Mouse (Mus musculus): Measurements from ENCODE around the gene Zfp3. TPM values are rescaled to one million over a fixed set of nuclear protein-coding genes. Genes with fewer than 3 reads are reported as not detected.
A peak's percentile ranks its signal among the peaks of the same experiment; 100 is the strongest.
"Not testable (repeated sequence)": the region's sequence is repeated elsewhere in the genome, so short reads cannot be mapped to it uniquely, and the experiment has no call there.

Zfp3 gene
- total RNA-seq, 1 experiment, result 2.1 TPM

DNA sequence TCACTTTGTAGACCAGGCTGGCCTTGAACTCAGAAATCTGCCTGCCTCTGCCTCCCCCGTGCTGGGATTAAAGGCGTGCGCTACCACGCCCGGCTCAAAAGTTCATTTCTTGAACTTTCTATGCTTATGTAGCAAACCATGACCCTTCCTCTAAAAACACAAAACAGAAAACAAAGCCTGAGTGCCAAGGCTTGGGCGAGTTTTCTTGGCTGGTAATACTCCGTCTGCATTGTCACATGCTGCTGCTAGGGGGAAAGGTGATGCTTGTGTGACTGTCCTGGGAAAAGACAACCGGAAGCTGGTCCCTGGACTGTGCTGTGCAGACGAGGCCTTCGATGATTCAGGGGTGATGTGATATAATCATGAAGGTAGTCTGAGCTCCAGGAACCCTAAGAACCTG lies 10.9 kb upstream of the Zfp3 start:
- no peak for TF ChIP-seq ZNF384 (IDR thresholded peaks at IDR 0.05; ENCODE audit: low read depth, low read length)
- in situ Hi-C loops (cut with MboI; ENCODE audit: low sequenced_read_pairs in 2 of 2, unreplicated experiment in 2 of 2), result loop anchor here in 1 of 2 experiments (10.0 kb wide), 1 partner anchor 128 kb away; no protein-coding TSS in a partner anchor
- no peaks in the 10 kb centered on the region for H3K36me3 ChIP-seq (ENCODE audit: control insufficient read depth, insufficient read depth, low read length, poor library complexity, severe bottlenecking)

DNA sequence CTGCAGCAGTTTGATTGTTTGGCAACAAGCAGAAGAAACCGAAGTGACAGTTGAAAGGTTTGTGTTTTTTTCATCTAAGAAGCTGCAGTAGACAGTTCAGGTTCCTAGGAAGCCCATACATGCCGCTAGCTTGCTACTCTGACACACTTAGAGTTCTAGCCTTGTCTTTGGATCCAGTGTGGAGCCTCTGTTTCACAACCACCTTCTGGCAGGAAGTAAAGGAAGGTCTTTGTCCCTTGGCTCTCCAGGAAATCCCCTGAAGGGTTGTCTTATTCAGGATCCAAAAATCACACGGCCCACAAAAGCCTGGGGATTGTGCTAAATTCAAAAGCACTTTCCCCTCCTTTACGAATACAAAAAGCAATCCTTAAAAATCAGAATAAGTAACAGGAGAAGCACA lies 9.5 kb upstream of the Zfp3 start:
- no peak overlapping the region for H3K27ac ChIP-seq (ENCODE audit: insufficient read depth, low read depth, low read length, poor library complexity, severe bottlenecking)
- no peak for DNase-seq (ENCODE audit: low read depth, low spot score)
- in situ Hi-C loops (cut with MboI; ENCODE audit: low sequenced_read_pairs in 2 of 2, unreplicated experiment in 2 of 2), result loop anchor here in 1 of 2 experiments (10.0 kb wide), 1 partner anchor 130 kb away; no protein-coding TSS in a partner anchor
- no peaks in the 10 kb centered on the region for H3K9me3 ChIP-seq (ENCODE audit: control insufficient read depth, insufficient read depth, low read depth, low read length)
- TF ChIP-seq HCFC1 (IDR thresholded peaks at IDR 0.05; ENCODE audit: borderline replicate concordance, insufficient read depth, low read length), result no peak
- TF ChIP-seq ZC3H11A (IDR thresholded peaks at IDR 0.05; ENCODE audit: borderline replicate concordance, low read depth, low read length), result no peak
- TF ChIP-seq MAFK (IDR thresholded peaks at IDR 0.05; ENCODE audit: insufficient read depth, low read depth, low read length), result no peak
- TF ChIP-seq ZNF384 (IDR thresholded peaks at IDR 0.05; ENCODE audit: low read depth, low read length), result no peak
- H3K9ac ChIP-seq (ENCODE audit: insufficient read depth, low read depth, low read length, poor library complexity, severe bottlenecking), result no peak overlapping the region
- H3K4me1 ChIP-seq (ENCODE audit: control insufficient read depth in 2 of 2, insufficient read depth in 2 of 2, low read length in 2 of 2, poor library complexity in 1 of 2), result peaks cover 0 to 6% of the 10 kb centered on the region in 2 experiments; a peak in 2 of 4 replicates
- H3K4me3 ChIP-seq (ENCODE audit: insufficient read depth in 1 of 2, low read depth in 1 of 2, low read length in 2 of 2, poor library complexity in 1 of 2, severe bottlenecking in 1 of 2), result no peak overlapping the region
- H3K36me3 ChIP-seq (ENCODE audit: control insufficient read depth, insufficient read depth, low read length, poor library complexity, severe bottlenecking), result no peaks in the 10 kb centered on the region

More for the DNA sequence above, 10.9 kb upstream of the Zfp3 start:
- no peaks in the 10 kb centered on the region for H3K9me3 ChIP-seq (ENCODE audit: control insufficient read depth, insufficient read depth, low read depth, low read length)
- H3K27ac ChIP-seq (ENCODE audit: insufficient read depth, low read depth, low read length, poor library complexity, severe bottlenecking), result no peak overlapping the region
- H3K4me1 ChIP-seq (ENCODE audit: control insufficient read depth in 2 of 2, insufficient read depth in 2 of 2, low read length in 2 of 2, poor library complexity in 1 of 2), result peaks cover 0 to 6% of the 10 kb centered on the region in 2 experiments; a peak in 2 of 4 replicates
- H3K4me3 ChIP-seq (ENCODE audit: insufficient read depth in 1 of 2, low read depth in 1 of 2, low read length in 2 of 2, poor library complexity in 1 of 2, severe bottlenecking in 1 of 2), result no peak overlapping the region
- H3K9ac ChIP-seq (ENCODE audit: insufficient read depth, low read depth, low read length, poor library complexity, severe bottlenecking), result no peak overlapping the region
- no peak for DNase-seq (ENCODE audit: low read depth, low spot score)

DNA sequence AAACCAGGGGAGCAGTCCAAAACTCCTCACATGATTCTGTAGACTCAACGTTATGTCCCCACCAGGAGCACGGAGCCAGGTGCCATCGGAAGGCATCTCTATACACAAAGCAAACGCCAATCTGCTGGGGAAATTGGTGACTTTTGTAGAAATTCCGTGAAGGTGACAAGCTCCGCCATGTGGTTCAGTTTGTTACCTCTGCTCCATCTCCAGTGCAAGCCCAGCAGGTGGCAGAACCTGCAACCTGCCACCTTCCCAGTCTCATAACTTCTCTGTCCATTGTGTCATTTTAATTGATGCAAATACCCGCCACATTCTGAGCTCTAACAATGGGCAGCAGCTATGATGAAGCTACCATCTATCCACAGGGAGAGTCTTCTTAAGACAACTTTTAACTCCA lies 9.1 kb upstream of the Zfp3 start:
- Histone ChIP-seq H3K27ac (ENCODE audit: insufficient read depth, low read depth, low read length, poor library complexity, severe bottlenecking) (no peak overlapping the region), H3K9me3 (ENCODE audit: control insufficient read depth, insufficient read depth, low read depth, low read length) (no peaks in the 10 kb centered on the region), H3K9ac (ENCODE audit: insufficient read depth, low read depth, low read length, poor library complexity, severe bottlenecking) (no peak overlapping the region), H3K36me3 (ENCODE audit: control insufficient read depth, insufficient read depth, low read length, poor library complexity, severe bottlenecking) (no peaks in the 10 kb centered on the region), H3K4me3 (ENCODE audit: insufficient read depth in 1 of 2, low read depth in 1 of 2, low read length in 2 of 2, poor library complexity in 1 of 2, severe bottlenecking in 1 of 2) (no peak overlapping the region), H3K4me1 (ENCODE audit: control insufficient read depth in 2 of 2, insufficient read depth in 2 of 2, low read length in 2 of 2, poor library complexity in 1 of 2) (peaks cover 0 to 6% of the 10 kb centered on the region in 2 experiments; a peak in 2 of 4 replicates)
- TF ChIP-seq CHD2 (IDR thresholded peaks at IDR 0.05; ENCODE audit: low read depth, low read length) (no peak), MAFK (IDR thresholded peaks at IDR 0.05; ENCODE audit: insufficient read depth, low read depth, low read length) (0 out of 2 replicates have a peak, but pooled peaks have one; percentile 9), ZNF384 (IDR thresholded peaks at IDR 0.05; ENCODE audit: low read depth, low read length) (no peak), HCFC1 (IDR thresholded peaks at IDR 0.05; ENCODE audit: borderline replicate concordance, insufficient read depth, low read length) (no peak), ZC3H11A (IDR thresholded peaks at IDR 0.05; ENCODE audit: borderline replicate concordance, low read depth, low read length) (no peak)
- DNase-seq (ENCODE audit: low read depth, low spot score), result no peak
- in situ Hi-C loops (cut with MboI; ENCODE audit: low sequenced_read_pairs in 2 of 2, unreplicated experiment in 2 of 2), result loop anchor here in 1 of 2 experiments (10.0 kb wide), 1 partner anchor 130 kb away; no protein-coding TSS in a partner anchor

- peak; percentile 70 for DNase-seq (ENCODE audit: low read depth, low spot score)
- no peak overlapping the region for H3K27ac ChIP-seq (ENCODE audit: insufficient read depth, low read depth, low read length, poor library complexity, severe bottlenecking)
- in situ Hi-C loops (cut with MboI; ENCODE audit: low sequenced_read_pairs in 2 of 2, unreplicated experiment in 2 of 2), result loop anchor here in 1 of 2 experiments (10.0 kb wide), 1 partner anchor 131 kb away; no protein-coding TSS in a partner anchor
- peaks cover 0 to 6% of the 10 kb centered on the region in 2 experiments; a peak in 2 of 4 replicates for H3K4me1 ChIP-seq (ENCODE audit: control insufficient read depth in 2 of 2, insufficient read depth in 2 of 2, low read length in 2 of 2, poor library complexity in 1 of 2)
- no peak overlapping the region for H3K9ac ChIP-seq (ENCODE audit: insufficient read depth, low read depth, low read length, poor library complexity, severe bottlenecking)
- TF ChIP-seq HCFC1 (IDR thresholded peaks at IDR 0.05; ENCODE audit: borderline replicate concordance, insufficient read depth, low read length), result no peak
- peak; percentile 70; the same call in 1 of the 2 replicates for TF ChIP-seq ZC3H11A (IDR thresholded peaks at IDR 0.05; ENCODE audit: borderline replicate concordance, low read depth, low read length)
- TF ChIP-seq ZNF384 (IDR thresholded peaks at IDR 0.05; ENCODE audit: low read depth, low read length), result no peak
- H3K9me3 ChIP-seq (ENCODE audit: control insufficient read depth, insufficient read depth, low read depth, low read length), result no peaks in the 10 kb centered on the region
- no peak overlapping the region for H3K4me3 ChIP-seq (ENCODE audit: insufficient read depth in 1 of 2, low read depth in 1 of 2, low read length in 2 of 2, poor library complexity in 1 of 2, severe bottlenecking in 1 of 2)
- no peaks in the 10 kb centered on the region for H3K36me3 ChIP-seq (ENCODE audit: control insufficient read depth, insufficient read depth, low read length, poor library complexity, severe bottlenecking)
Measured at GRCm38 (mm10) chr11:70755645-70756044, 8.4 kb upstream of the Zfp3 start.

DNA sequence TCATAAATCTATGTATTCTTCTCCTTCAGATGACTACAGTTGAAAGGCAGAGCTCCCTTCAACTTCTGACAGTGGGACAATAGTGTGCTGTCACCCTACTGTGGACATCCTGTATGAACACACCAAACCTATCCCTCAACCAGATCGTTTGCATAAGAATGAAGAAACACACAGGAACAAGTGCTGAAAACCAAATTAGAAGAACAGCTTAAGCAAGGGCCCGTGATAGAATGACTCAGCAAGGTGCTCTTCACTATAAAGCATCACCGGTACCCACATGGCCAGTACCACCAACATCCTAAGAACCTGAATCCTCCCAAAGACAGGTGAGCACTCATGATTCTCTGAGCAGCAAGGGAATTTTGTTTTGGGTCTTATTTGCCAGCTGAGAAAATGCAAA lies 3.6 kb upstream of the Zfp3 start:
- in situ Hi-C loops (cut with MboI; ENCODE audit: low sequenced_read_pairs in 2 of 2, unreplicated experiment in 2 of 2); H3K4me1 ChIP-seq (ENCODE audit: control insufficient read depth in 2 of 2, insufficient read depth in 2 of 2, low read length in 2 of 2, poor library complexity in 1 of 2); H3K9me3 ChIP-seq (ENCODE audit: control insufficient read depth, insufficient read depth, low read depth, low read length); H3K36me3 ChIP-seq (ENCODE audit: control insufficient read depth, insufficient read depth, low read length, poor library complexity, severe bottlenecking); H3K27ac ChIP-seq (ENCODE audit: insufficient read depth, low read depth, low read length, poor library complexity, severe bottlenecking); H3K4me3 ChIP-seq (ENCODE audit: insufficient read depth in 1 of 2, low read depth in 1 of 2, low read length in 2 of 2, poor library complexity in 1 of 2, severe bottlenecking in 1 of 2); DNase-seq (ENCODE audit: low read depth, low spot score); H3K9ac ChIP-seq (ENCODE audit: insufficient read depth, low read depth, low read length, poor library complexity, severe bottlenecking): not testable (repeated sequence)
